Mouse (Mus musculus) bone marrow macrophage, adult 2 months (primary cell): ENCODE data around the gene Tmbim1.

Source experiments
- CTCF ChIP-seq: IDR thresholded peaks from 2 replicates; pipeline ENCODE4 v1.5.1; 2012; ENCODE audit warnings: low read depth, mild to moderate bottlenecking, low read length, moderate library complexity
- POLR2A ChIP-seq: IDR thresholded peaks from 2 replicates; pipeline ENCODE4 v1.6.1; 2012; ENCODE audit warnings: mild to moderate bottlenecking, low read depth, low read length, borderline replicate concordance

DNA sequence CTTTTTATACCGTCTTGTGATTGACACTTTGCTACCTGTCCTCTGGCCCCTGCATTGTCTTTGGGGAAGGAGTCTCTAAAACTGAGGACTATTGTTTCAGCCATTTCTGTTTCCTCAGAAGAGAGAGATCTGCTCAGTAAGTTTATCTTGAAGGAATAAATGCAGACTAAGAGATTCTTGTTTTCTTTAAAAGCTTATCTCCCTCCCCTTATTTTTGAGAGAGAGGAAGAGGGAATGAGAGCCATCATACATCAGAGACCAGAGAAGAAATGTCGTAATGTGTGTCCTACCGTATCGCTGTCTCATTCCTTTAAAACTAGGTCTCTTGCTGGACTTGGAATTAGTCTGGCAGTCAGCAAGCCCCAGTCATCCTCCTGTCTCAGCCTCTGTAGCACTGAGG lies 64.6 kb downstream of the Tmbim1 start:
- TF ChIP-seq CTCF (no peak), POLR2A (no peak)
